Mouse (Mus musculus) heart, adult 2 months (tissue): Measurements from ENCODE around the gene Gm45208.

Source experiments
- CTCF ChIP-seq: fragments of 200-600 bp; IDR thresholded peaks from 2 replicates; pipeline ENCODE4 v1.8.1; 2022; ENCODE audit warnings: antibody characterized with exemption, mild to moderate bottlenecking, moderate library complexity
- EP300 ChIP-seq: fragments of 200-500 bp; IDR thresholded peaks from 2 replicates; pipeline ENCODE4 v1.6.1; 2011; ENCODE audit warnings: low read depth, low read length, control low read depth; ENCODE audit not compliant: insufficient read depth
- POLR2A ChIP-seq: fragments of 200-500 bp; IDR thresholded peaks from 2 replicates; pipeline ENCODE4 v1.6.1; 2011; ENCODE audit warnings: mild to moderate bottlenecking, low read depth, low read length, control low read depth; ENCODE audit not compliant: insufficient read depth

GRCm38 (mm10) chrX:7739336-7740081 is 17.5 kb downstream of the Gm45208 start:
- no peak for TF ChIP-seq CTCF
- no peak for TF ChIP-seq POLR2A
- no peak for TF ChIP-seq EP300
